Mouse (Mus musculus): ENCODE measurements around the gene Zfp653. TPM values are rescaled to one million over a fixed set of nuclear protein-coding genes. Genes with fewer than 3 reads are reported as not detected.

Gene Zfp653
- polyA plus RNA-seq (2012) = 17.0 and 20.8 TPM in 2 replicates

DNA sequence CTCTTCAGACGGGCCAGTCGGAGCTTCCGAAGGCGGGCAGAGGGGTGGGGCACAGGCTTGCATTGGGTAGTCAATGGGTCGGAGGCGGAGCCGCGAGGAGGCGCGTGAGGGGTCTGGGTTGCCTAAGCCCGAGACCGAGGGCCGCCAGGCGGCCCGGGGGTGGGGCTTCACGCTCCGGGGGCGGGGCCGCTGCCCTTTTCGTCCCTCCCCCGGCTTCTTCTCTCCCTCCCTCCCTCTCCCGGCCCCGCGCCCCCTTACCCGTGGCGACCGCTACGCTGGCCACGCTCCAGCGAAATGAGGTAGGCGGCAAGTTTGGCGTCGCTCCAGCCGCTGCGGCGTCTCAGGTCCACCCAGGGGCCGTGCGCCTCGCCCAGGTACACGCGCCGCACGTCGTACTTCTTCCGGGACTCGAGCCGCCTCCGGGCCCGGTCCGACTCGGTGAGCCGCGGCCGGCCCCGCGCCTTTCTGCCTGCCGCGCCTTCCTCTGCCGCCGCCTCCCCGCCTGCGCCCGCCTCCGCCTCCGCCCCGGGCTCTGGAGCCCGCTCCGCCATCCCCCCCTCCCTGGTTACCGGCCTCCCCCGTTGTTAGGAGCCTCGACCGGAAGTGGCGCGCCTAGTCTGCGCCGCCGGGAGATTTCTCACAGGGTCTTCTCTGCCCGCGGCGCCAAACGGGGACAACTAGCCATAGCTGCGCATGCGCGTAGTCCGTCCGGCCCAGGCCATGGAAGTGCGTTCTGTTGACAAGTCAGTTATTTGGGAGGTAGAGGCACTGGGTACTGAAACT, at the start of gene Zfp653, which contains the start of gene Gm49318:
Zfp653 (minus strand) TSS at position 586 of the 783 bp plus-strand sequence.
Gm49318 (minus strand) TSS at position 469 of the 783 bp plus-strand sequence.
- TF ChIP-seq GATA1 (IDR thresholded peaks at IDR 0.05; ENCODE audit: low read length) = no peak

DNA sequence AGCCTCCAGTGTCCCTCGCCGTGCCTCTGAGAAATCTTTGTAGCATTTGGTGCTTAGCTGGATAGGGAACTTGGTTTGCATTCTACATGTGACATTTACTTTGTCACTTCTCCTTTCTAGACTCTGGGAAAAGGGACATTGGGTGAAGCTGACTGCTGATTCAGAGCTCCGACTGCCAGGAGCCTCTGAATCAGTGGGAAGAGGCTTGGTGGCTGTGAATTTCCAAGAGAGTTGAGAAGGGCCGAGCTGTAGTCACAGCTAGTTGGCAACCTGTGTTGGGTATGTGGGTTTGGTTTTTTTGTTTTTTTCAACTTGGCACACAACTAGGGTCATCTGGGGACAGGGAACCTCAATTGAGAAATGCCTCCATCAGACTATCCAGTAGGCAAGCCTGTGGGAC, 48.4 kb upstream of the Zfp653 start:
- no peak for TF ChIP-seq GATA1 (IDR thresholded peaks at IDR 0.05; ENCODE audit: low read length)

DNA sequence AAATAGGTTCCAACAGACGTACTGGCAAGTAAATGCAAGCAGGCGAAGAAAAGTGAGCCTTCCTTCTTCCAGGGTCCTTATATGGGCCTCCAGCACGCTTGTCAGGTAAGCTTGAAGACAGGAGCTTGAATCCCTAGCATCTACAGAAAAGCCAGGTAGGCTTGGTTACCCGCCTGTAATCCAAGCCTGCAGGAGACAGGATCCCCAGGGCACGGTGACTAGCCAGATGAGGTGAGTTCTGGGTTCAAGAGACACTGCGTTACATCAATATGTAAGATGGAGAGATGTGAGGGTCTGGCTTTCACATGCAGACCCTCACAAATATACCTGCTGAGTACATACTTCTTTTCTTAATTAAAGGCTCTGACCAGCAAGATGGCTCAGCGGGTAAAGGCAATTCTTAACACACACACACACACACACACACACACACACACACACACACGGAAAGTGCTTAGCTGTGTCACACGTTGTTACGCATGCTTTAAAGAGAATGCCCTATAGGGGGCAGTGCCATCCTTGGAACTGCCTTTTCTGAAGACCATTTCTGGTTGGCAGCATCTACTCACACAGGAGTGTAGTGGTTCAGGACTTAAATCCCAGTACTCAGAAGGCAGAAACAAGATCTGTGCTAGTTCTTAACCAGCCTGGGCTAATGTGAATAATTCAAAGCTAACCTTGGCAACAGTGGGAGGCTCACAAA, 46.7 kb upstream of the Zfp653 start:
- no peak for TF ChIP-seq GATA1 (IDR thresholded peaks at IDR 0.05; ENCODE audit: low read length)

DNA sequence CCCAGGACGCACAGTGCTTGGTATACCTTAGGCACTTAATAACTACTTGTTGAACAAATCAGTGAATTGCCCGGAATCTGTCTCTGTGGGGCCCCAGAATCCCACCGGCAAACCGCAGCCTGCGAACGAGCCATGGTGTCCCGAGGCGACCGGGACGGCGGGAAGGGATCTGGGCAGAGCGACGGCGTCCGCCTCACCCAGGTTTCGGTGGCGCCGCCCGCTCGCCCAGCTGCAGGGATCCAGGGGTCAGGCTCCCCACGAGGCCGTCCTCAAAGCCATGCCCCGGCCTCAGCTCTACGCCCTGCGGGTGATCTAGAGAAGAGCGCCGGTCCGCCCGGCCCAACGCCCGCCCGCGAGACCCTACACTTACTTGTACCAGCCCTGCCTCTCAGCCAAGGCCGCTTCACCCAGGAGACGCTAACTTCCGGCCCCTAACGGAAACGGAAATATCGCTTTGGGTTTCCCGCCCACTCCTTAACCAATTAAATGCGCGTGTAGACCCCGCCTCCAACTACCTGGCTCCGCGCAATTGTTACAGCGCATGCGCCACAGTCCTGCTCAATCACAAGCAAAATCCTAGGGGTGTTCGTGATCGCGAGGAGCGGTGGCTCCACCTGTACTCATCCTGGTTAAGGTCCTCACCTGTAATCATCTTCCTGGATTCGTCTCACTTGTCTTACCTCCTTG, 45.7 kb upstream of the Zfp653 start, which contains the start of gene Elof1:
Elof1 (minus strand) TSS at position 433 of the 687 bp plus-strand sequence.
- no peak for TF ChIP-seq GATA1 (IDR thresholded peaks at IDR 0.05; ENCODE audit: low read length)

DNA sequence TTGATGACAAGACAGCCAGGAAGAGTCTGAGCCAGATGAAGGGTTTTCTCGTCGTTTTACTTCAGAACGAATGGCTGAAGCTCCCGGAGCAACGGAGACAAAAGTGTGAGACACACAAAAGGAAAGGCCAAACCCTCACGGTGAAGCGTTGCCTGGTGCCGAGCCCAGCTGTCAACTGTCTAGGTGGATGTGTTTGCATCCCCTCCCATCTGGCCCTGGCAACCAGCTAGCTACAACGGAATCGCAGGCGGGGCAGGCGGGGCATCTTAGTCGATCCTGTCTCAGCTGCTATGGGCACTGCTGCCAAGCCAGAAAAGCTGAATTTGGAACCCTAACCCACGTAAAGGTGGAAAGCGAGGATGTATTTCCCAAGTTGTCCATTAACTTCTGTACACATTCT, 44.9 kb upstream of the Zfp653 start:
- no peak for TF ChIP-seq GATA1 (IDR thresholded peaks at IDR 0.05; ENCODE audit: low read length)

DNA sequence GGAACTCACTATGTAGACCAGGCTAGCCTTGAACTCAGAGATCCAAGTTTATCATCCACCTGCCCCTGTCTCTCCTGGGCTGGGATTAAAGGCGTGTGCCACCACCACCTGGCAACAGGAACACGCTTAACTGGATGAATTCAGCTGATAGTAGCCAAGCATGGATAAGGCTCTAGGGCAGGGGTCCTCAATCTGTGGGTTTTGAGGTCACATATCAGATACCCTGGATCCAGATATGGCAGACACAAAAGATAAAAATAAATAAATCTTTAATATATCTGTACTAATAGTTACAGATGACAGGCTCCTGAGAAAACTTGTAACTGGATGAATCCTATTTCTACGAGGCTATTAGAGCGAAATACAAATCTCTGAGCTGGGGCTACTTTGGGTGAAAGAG, 44.5 kb upstream of the Zfp653 start:
- no peak for TF ChIP-seq GATA1 (IDR thresholded peaks at IDR 0.05; ENCODE audit: low read length)

DNA sequence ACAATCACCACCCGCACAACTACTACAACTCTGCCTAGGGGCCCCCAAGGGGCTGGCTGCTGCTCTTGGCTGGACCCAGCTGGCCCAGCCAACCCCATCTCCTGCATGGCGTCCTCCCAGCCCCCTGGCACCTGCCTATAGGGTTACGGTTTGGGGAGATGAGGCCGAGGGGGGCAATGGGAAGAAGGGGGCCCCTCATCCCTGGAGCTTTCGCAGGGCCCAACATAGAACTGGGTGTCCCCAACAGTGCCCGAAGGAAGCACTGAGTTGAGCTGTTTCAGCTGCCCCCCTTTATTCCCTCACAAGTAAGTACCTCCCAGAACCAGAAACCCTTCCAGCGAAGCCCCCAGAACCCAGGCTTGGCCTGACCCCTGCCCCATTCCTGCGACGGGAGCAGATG, 37.0 kb upstream of the Zfp653 start:
- no peak for TF ChIP-seq GATA1 (IDR thresholded peaks at IDR 0.05; ENCODE audit: low read length)

DNA sequence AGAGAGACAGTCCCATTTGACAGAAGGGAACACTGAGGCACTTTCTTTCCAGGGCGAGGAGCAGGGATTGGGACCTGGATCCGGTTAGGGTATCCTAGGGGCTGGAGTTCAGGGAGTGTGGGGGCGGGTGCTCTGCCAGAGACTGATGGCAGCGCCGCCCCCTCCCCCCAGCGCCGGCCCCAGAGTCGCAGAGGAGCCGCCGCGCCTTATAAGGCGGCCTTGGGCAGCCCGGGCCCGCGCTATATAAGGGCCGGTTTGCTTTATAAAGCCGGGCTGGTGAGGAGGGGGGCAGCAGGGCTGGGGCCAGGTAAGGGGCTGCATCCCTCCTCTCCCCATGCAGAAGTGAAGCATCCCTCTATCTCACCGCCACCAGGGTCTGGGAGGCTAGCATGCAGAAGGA, 28.7 kb upstream of the Zfp653 start:
- TF ChIP-seq GATA1 (IDR thresholded peaks at IDR 0.05; ENCODE audit: low read length) = no peak

DNA sequence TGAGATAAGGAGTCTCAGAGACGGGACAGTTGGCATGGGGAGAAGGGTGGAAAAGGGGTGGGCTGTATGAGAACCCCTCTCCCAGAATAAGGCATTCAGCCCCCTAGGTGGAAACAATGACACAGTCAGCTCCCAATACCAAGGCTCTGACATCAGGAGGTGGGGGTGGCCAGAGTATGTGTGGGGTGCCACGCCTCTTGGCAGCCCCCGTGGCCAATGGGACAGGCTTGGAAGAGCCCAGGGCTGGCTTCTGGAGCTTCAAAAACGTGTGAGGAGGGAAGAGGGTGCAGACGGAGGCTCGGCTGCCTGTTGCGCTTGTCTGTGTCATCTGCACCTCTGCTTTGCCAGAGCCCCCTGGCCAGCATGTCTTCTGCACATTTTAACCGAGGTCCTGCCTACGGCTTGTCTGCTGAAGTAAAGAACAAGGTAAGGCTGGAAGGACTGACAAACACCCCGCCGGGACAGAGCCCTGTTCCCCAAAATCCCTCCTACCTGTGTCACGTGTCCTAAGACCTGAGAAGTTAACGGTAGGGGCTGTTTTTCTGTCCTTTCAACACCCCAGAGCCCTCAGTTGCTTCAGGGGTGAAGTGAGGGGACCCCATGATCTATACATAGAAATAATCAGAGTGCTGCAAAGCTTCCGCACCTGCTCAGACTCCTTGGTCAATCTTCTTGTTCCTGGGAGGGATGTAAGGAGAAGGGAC, 28.0 kb upstream of the Zfp653 start, which contains the start of gene Cnn1:
Cnn1 (plus strand) TSS at position 224 of the 704 bp plus-strand sequence.
- TF ChIP-seq GATA1 (IDR thresholded peaks at IDR 0.05; ENCODE audit: low read length) = no peak

DNA sequence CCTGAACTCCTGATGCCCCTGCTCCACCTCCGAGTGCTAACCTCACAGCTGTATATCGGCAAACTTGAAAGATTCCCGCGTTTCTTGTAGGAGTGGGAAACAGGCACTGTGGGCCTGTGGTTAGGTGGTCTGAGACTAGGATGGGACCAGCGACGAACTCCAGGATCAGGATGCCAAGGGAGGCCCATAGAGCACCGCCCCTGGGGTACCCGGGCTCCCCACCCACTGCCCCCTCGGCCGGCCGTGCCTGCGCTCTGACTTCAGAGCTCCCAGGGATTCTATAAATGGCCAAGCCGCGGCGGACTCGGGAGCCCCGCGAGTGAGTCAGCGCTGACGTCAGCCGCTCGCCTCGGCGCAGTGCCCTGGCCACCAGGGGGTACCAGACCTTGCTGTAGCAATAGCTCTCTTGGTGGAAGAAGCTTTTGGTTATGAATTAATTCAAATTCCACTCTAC, 24.7 kb upstream of the Zfp653 start:
- no peak for TF ChIP-seq GATA1 (IDR thresholded peaks at IDR 0.05; ENCODE audit: low read length)

DNA sequence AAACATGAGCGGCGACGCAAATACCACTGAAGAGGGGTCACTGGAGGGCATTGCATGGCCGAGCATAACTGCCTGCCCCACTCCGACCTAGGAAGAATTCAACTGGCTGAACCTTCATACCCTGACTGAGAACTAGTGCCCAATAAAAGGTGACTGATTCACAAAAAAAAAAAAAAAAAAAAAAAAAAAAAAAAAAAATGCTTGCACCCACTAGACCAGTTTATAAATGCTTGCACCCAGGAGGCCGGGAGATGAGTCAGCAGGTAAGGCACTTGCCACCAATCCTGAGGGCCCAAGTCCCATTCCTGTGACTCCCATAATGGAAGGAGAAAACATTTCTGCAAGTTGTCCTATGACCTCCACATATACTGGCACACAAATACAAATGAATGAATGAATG, 21.6 kb upstream of the Zfp653 start:
- TF ChIP-seq GATA1 (IDR thresholded peaks at IDR 0.05; ENCODE audit: low read length) = no peak

DNA sequence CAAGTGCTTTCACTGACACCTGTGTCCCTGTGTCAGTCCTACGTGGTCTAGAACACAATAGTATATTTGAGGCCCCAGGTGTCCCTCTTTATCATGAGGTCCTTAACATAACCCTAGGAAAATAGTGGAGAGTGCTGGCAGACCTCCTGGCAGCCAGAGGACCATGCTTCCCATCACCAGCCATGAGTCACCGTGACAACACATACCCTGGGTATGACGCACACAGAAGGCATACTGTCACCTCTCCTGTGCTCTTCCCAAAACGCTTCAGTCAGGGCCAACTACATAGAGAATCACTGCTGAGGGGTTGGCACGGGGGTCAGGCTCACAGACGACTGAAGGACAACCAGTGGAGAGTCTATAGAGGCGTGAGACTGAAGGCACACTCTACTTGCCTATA, 18.8 kb upstream of the Zfp653 start:
- TF ChIP-seq GATA1 (IDR thresholded peaks at IDR 0.05; ENCODE audit: low read length) = no peak

DNA sequence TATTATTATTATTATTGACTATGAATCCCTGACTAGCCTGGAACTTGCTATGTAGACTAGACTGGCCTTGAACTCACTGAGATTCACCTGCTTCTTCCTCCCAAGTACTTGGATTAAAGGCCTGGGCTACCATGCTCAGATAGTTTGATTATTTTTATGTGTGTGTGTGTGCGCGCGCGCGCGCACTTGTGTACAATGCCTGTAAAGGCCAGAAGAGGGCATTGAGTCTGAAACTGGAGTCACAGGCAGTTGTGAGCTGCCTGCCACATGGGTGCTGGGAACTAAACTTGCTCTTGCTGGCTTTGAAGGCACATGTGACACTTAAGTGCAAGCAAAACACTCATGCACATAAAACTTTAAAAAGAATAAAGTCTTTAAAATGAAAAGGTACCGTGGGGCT, 18.1 kb upstream of the Zfp653 start:
- TF ChIP-seq GATA1 (IDR thresholded peaks at IDR 0.05; ENCODE audit: low read length) = no peak

DNA sequence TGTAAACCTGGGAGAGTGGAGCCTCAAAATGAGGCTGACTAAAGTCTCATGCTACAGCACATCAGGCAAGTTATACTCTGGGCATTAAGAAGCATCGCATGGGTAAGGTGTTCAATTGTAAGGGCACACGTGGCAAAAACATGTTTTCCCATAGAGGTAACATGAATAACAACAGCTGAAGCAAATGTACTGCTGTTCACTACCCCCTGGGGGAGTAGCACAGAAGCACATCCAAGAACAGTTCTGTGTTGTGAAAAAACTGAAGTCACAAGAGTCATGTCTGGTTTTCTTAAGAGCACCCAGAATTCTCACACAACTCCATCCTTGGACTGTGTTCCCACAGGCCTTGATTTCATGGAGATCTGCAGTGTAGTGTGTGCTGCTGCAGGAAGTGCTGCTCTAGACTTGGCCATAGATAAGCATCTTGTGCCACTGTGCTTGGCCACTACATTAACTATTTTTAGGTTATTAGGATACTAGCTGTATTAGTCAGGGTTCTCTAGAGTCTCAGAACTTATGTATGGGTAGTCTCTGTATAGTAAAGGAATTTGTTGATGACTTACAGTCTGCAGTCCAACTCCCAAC, 15.9 kb upstream of the Zfp653 start:
- TF ChIP-seq GATA1 (IDR thresholded peaks at IDR 0.05; ENCODE audit: low read length) = no peak

DNA sequence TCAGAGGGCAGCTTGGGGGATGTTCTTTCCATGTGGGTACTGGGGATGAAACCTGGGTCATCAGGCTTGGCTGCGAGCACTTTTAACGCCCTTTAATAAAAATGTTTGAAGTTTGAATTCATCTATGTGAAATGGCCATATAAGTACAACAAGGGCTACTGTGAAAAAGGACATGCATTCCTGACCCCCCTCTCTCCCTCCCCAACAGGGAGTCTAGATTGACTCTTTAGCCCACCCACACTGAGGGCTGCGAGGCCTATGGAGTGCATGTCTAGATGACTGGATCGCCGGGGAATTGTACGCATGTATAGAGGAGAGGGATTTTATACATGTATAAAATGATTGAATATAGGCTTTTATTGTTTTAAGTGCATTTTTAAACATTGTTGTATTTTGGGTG, 14.8 kb upstream of the Zfp653 start:
- no peak for TF ChIP-seq GATA1 (IDR thresholded peaks at IDR 0.05; ENCODE audit: low read length)
